Mouse (Mus musculus) MEL (cell line): ENCODE data around the gene Gm10842. TPM values are rescaled to one million over a fixed set of nuclear protein-coding genes. Genes with fewer than 3 reads are reported as not detected.
"Not testable (repeated sequence)": the region's sequence is repeated elsewhere in the genome, so short reads cannot be mapped to it uniquely, and the experiment has no call there.

ENCODE experiments used
- DNase-seq: peaks from one replicate; pipeline ENCODE4 v3.0.0; 2011; ENCODE audit warnings: low read depth, low spot score
- H3K27ac ChIP-seq: 2 replicates; pipeline ENCODE4 v1.5.1; 2012; ENCODE audit warnings: low read depth, mild to moderate bottlenecking, control low read depth, low read length, moderate library complexity; ENCODE audit not compliant: control insufficient read depth
- H3K27me3 ChIP-seq, 2 experiments: fragments of 150-350 bp in 1 of 2; sonication (generic) in 1 of 2; 2 replicates each; pipeline ENCODE4 v1.6.1; 2012; ENCODE audit warnings: low read length in 2 of 2, mild to moderate bottlenecking in 2 of 2, improper control_type of control experiment in 1 of 2, moderate library complexity in 1 of 2; ENCODE audit not compliant: insufficient read depth in 2 of 2, control insufficient read depth in 1 of 2
- H3K36me3 ChIP-seq, 2 experiments: 2 replicates each; pipeline ENCODE4 v1.6.1; 2012 to 2014; ENCODE audit warnings: low read length in 2 of 2, improper control_type of control experiment in 1 of 2, inconsistent platforms in 1 of 2, mild to moderate bottlenecking in 1 of 2; ENCODE audit not compliant: insufficient read depth in 2 of 2, control insufficient read depth in 1 of 2
- H3K4me1 ChIP-seq, 2 experiments: fragments of 150-350 bp in 1 of 2; sonication (generic) in 1 of 2; 2 replicates each; pipeline ENCODE4 v1.6.1; 2012; ENCODE audit warnings: low read length in 2 of 2, improper control_type of control experiment in 1 of 2, mild to moderate bottlenecking in 1 of 2; ENCODE audit not compliant: insufficient read depth in 2 of 2, control insufficient read depth in 1 of 2
- H3K4me3 ChIP-seq, 2 experiments: fragments of 150-350 bp in 1 of 2; sonication (generic) in 1 of 2; 2 replicates each; pipeline ENCODE4 v1.5.1; 2012; ENCODE audit warnings: low read depth in 2 of 2, low read length in 2 of 2, mild to moderate bottlenecking in 2 of 2, moderate library complexity in 2 of 2, control low read depth in 1 of 2, improper control_type of control experiment in 1 of 2; ENCODE audit not compliant: control insufficient read depth in 1 of 2, insufficient read depth in 1 of 2
- H3K79me2 ChIP-seq: 2 replicates; pipeline ENCODE4 v1.6.1; 2012; ENCODE audit warnings: mild to moderate bottlenecking, low read length, moderate library complexity; ENCODE audit not compliant: control insufficient read depth, poor library complexity, insufficient read depth
- H3K9ac ChIP-seq: 2 replicates; pipeline ENCODE4 v1.6.1; 2012; ENCODE audit warnings: low read depth, mild to moderate bottlenecking, control low read depth, low read length, moderate library complexity; ENCODE audit not compliant: control insufficient read depth, poor library complexity, severe bottlenecking
- H3K9me3 ChIP-seq: fragments of 150-350 bp; sonication (generic); replicated peaks from 2 replicates; pipeline ENCODE4 v1.6.1; 2012; ENCODE audit warnings: mild to moderate bottlenecking, low read length, improper control_type of control experiment, moderate library complexity; ENCODE audit not compliant: insufficient read depth
- CHD1 ChIP-seq: IDR thresholded peaks from 2 replicates; pipeline ENCODE4 v1.6.1; 2012; ENCODE audit warnings: low read depth, mild to moderate bottlenecking, inconsistent platforms, low read length, improper control_type of control experiment
- CHD2 ChIP-seq: IDR thresholded peaks from 2 replicates; pipeline ENCODE4 v1.6.1; 2011; ENCODE audit warnings: low read length, improper control_type of control experiment
- ELF1 ChIP-seq: IDR thresholded peaks from 2 replicates; pipeline ENCODE4 v1.6.1; 2014; ENCODE audit warnings: low read depth, mild to moderate bottlenecking, inconsistent platforms, low read length, improper control_type of control experiment, moderate library complexity
- HCFC1 ChIP-seq: IDR thresholded peaks from 2 replicates; pipeline ENCODE4 v1.6.1; 2012; ENCODE audit warnings: low read depth, mild to moderate bottlenecking, inconsistent platforms, low read length, improper control_type of control experiment, moderate library complexity
- JUND ChIP-seq: IDR thresholded peaks from 2 replicates; pipeline ENCODE4 v1.6.1; 2011; ENCODE audit warnings: low read depth, mild to moderate bottlenecking, improper control_type of control experiment, low read length
- MAFK ChIP-seq: IDR thresholded peaks from 2 replicates; pipeline ENCODE4 v1.6.1; 2011; ENCODE audit warnings: low read depth, mild to moderate bottlenecking, low read length, improper control_type of control experiment, borderline replicate concordance
- MEF2A ChIP-seq: IDR thresholded peaks from 2 replicates; pipeline ENCODE4 v1.6.1; 2014; ENCODE audit warnings: low read depth, mild to moderate bottlenecking, inconsistent platforms, low read length, improper control_type of control experiment; ENCODE audit not compliant: poor library complexity, insufficient replicate concordance, severe bottlenecking; ENCODE audit errors: extremely low read depth
- MYB ChIP-seq: IDR thresholded peaks from 2 replicates; pipeline ENCODE4 v1.6.1; 2011; ENCODE audit warnings: mild to moderate bottlenecking, low read depth, low read length, improper control_type of control experiment
- NELFE ChIP-seq: IDR thresholded peaks from 2 replicates; pipeline ENCODE4 v1.6.1; 2011; ENCODE audit warnings: low read depth, low read length, improper control_type of control experiment
- NRF1 ChIP-seq: IDR thresholded peaks from 2 replicates; pipeline ENCODE4 v1.6.1; 2014; ENCODE audit warnings: low read depth, mild to moderate bottlenecking, inconsistent platforms, low read length, improper control_type of control experiment, moderate library complexity; ENCODE audit not compliant: poor library complexity, insufficient read depth, severe bottlenecking
- POLR2AphosphoS5 ChIP-seq: IDR thresholded peaks from 2 replicates; pipeline ENCODE4 v1.6.1; 2012; ENCODE audit warnings: low read depth, borderline replicate concordance, mild to moderate bottlenecking, inconsistent platforms, low read length, moderate library complexity, mixed read lengths
- TCF12 ChIP-seq: IDR thresholded peaks from 2 replicates; pipeline ENCODE4 v1.6.1; 2014; ENCODE audit warnings: low read depth, mild to moderate bottlenecking, inconsistent platforms, low read length, improper control_type of control experiment, moderate library complexity
- UBTF ChIP-seq: IDR thresholded peaks from 2 replicates; pipeline ENCODE4 v1.6.1; 2012; ENCODE audit warnings: low read depth, mild to moderate bottlenecking, inconsistent platforms, low read length, improper control_type of control experiment, moderate library complexity, borderline replicate concordance; ENCODE audit not compliant: insufficient read depth
- USF1 ChIP-seq: IDR thresholded peaks from 2 replicates; pipeline ENCODE4 v1.6.1; 2014; ENCODE audit warnings: low read depth, mild to moderate bottlenecking, inconsistent platforms, low read length, improper control_type of control experiment, moderate library complexity
- USF2 ChIP-seq, 2 experiments: IDR thresholded peaks; 2 replicates each; pipeline ENCODE4 v1.6.1; 2011 to 2012; ENCODE audit warnings: improper control_type of control experiment in 2 of 2, low read length in 2 of 2, borderline replicate concordance in 1 of 2, inconsistent platforms in 1 of 2, low read depth in 1 of 2, mild to moderate bottlenecking in 1 of 2; ENCODE audit not compliant: insufficient read depth in 1 of 2
- ZC3H11A ChIP-seq: IDR thresholded peaks from 2 replicates; pipeline ENCODE4 v1.6.1; 2012; ENCODE audit warnings: low read depth, mild to moderate bottlenecking, inconsistent platforms, low read length, improper control_type of control experiment
- ZMIZ1 ChIP-seq: IDR thresholded peaks from 2 replicates; pipeline ENCODE4 v1.6.1; 2012; ENCODE audit warnings: low read depth, mild to moderate bottlenecking, inconsistent platforms, low read length, improper control_type of control experiment, moderate library complexity
- ZNF384 ChIP-seq: IDR thresholded peaks from 2 replicates; pipeline ENCODE4 v1.6.1; 2012; ENCODE audit warnings: low read depth, mild to moderate bottlenecking, inconsistent platforms, low read length, improper control_type of control experiment
- polyA plus RNA-seq, 2 experiments: library from polyadenylated mRNA; stranded (reverse) in 1 of 2; unstranded in 1 of 2; fragments of >175 nt in 1 of 2; fragments of >200 nt in 1 of 2; gene quantifications; 2 replicates each; pipeline versions ENCODE4 v1.2.1 to v1.2.4; 2012; ENCODE audit warnings: low replicate concordance in 2 of 2, low read depth in 1 of 2; ENCODE audit not compliant: insufficient read length in 2 of 2, insufficient read depth in 1 of 2, missing spikeins in 1 of 2
- total RNA-seq: library from RNA; depleted of rRNA; stranded (reverse); fragments of 300-350 nt; gene quantifications from 2 replicates; pipeline ENCODE4 v1.2.3, GENCODE M21; 2012

Gene Gm10842
- total and polyA plus RNA-seq, 3 experiments, result not detected

- H3K36me3 ChIP-seq, H3K79me2 ChIP-seq, H3K27me3 ChIP-seq, H3K9me3 ChIP-seq, H3K4me3 ChIP-seq, H3K27ac ChIP-seq, H3K4me1 ChIP-seq, DNase-seq, H3K9ac ChIP-seq: not testable (repeated sequence)
- TF ChIP-seq ZNF384, result peak; percentile 77
- peak; percentile 89 for TF ChIP-seq MAFK
Measured at GRCm38 (mm10) chr11:105140512-105140911, 6.2 kb upstream of the Gm10842 start.

- no peak for DNase-seq
- Histone ChIP-seq H3K4me1 (no peaks in the 10 kb centered on the region), H3K9ac (no peak overlapping the region), H3K4me3 (no peak overlapping the region), H3K79me2 (no peaks in the 10 kb centered on the region), H3K27me3 (no peaks in the 10 kb centered on the region), H3K9me3 (no peaks in the 10 kb centered on the region), H3K36me3 (peaks cover 0 to 7% of the 10 kb centered on the region in 2 experiments; a peak in 2 of 4 replicates), H3K27ac (no peak overlapping the region)
- TF ChIP-seq JUND (no peak), NRF1 (no peak), USF1 (no peak), NELFE (no peak), ZC3H11A (no peak), TCF12 (no peak), HCFC1 (no peak), POLR2AphosphoS5 (no peak), UBTF (no peak)
Measured at GRCm38 (mm10) chr11:105141115-105141514, 5.6 kb upstream of the Gm10842 start.

GRCm38 (mm10) chr11:105143564-105143963, 3.1 kb upstream of the Gm10842 start:
- Histone ChIP-seq H3K27ac (no peak overlapping the region), H3K79me2 (no peaks in the 10 kb centered on the region), H3K4me3 (no peak overlapping the region), H3K36me3 (peaks cover 0 to 6% of the 10 kb centered on the region in 2 experiments; a peak in 2 of 4 replicates), H3K9me3 (no peaks in the 10 kb centered on the region), H3K4me1 (no peaks in the 10 kb centered on the region), H3K27me3 (no peaks in the 10 kb centered on the region), H3K9ac (no peak overlapping the region)
- TF ChIP-seq MYB, result no peak
- TF ChIP-seq ELF1, result no peak
- no peak for TF ChIP-seq CHD1
- no peak for TF ChIP-seq USF2 (IDR thresholded peaks at IDR 0.05; ENCODE audit: borderline replicate concordance in 1 of 2, insufficient read depth in 1 of 2, low read depth in 1 of 2, low read length in 2 of 2)
- TF ChIP-seq CHD2, result no peak
- no peak for TF ChIP-seq ZC3H11A
- no peak for TF ChIP-seq MEF2A
- no peak for TF ChIP-seq ZMIZ1
- TF ChIP-seq NRF1, result no peak
- DNase-seq, result no peak
